Mouse (Mus musculus) myocyte (in vitro differentiated cells): Measurements from ENCODE around the gene Ctnnb1. TPM values are rescaled to one million over a fixed set of nuclear protein-coding genes. Genes with fewer than 3 reads are reported as not detected.

Source experiments
- H3K27me3 ChIP-seq: one replicate; pipeline ENCODE4 v1.6.1; 2011; ENCODE audit not compliant: control insufficient read depth, insufficient read depth, insufficient read length
- H3K36me3 ChIP-seq: one replicate; pipeline ENCODE4 v1.6.1; 2011; ENCODE audit not compliant: control insufficient read depth, insufficient read depth
- H3K4me2 ChIP-seq: one replicate; pipeline ENCODE4 v1.6.1; 2011; ENCODE audit warnings: low read depth, control low read depth
- H3K4me3 ChIP-seq: one replicate; pipeline ENCODE4 v1.5.1; 2011; ENCODE audit warnings: mild to moderate bottlenecking, control low read depth, moderate library complexity
- H3K79me2 ChIP-seq: one replicate; pipeline ENCODE4 v1.6.1; 2011; ENCODE audit not compliant: control insufficient read depth, insufficient read depth
- H3ac ChIP-seq: one replicate; pipeline ENCODE4 v1.6.1; 2011; ENCODE audit not compliant: control insufficient read depth, insufficient read length
- CEBPB ChIP-seq: IDR thresholded peaks from 2 replicates; pipeline ENCODE4 v1.6.1; 2011; ENCODE audit warnings: mild to moderate bottlenecking, moderate library complexity; ENCODE audit not compliant: poor library complexity, insufficient read depth, severe bottlenecking
- E2F4 ChIP-seq: IDR thresholded peaks from one replicate; pipeline ENCODE4 v1.6.1; 2011; ENCODE audit warnings: mild to moderate bottlenecking, control low read depth, moderate library complexity; ENCODE audit not compliant: insufficient read depth
- MAX ChIP-seq: IDR thresholded peaks from one replicate; pipeline ENCODE4 v1.6.1; 2011; ENCODE audit warnings: low read depth, mild to moderate bottlenecking, control low read depth
- MYOD1 ChIP-seq, 3 experiments: IDR thresholded peaks; one replicate each; pipeline ENCODE4 v1.6.1; 2011; ENCODE audit warnings: control low read depth in 2 of 3, low read depth in 2 of 3, mild to moderate bottlenecking in 2 of 3, moderate library complexity in 1 of 3; ENCODE audit not compliant: insufficient read length in 2 of 3, control insufficient read depth in 1 of 3
- MYOG ChIP-seq, 3 experiments: IDR thresholded peaks; one replicate each; pipeline ENCODE4 v1.6.1; 2011; ENCODE audit warnings: control low read depth in 2 of 3, low read depth in 2 of 3, mild to moderate bottlenecking in 2 of 3; ENCODE audit not compliant: insufficient read length in 2 of 3, control insufficient read depth in 1 of 3, insufficient read depth in 1 of 3
- POLR2A ChIP-seq: IDR thresholded peaks from one replicate; pipeline ENCODE4 v1.6.1; 2011; ENCODE audit warnings: low read depth, mild to moderate bottlenecking, control low read depth, moderate library complexity; ENCODE audit not compliant: insufficient read length
- POLR2AphosphoS2 ChIP-seq: IDR thresholded peaks from one replicate; pipeline ENCODE4 v1.6.1; 2011; ENCODE audit warnings: low read depth, control low read depth; ENCODE audit not compliant: insufficient read length
- REST ChIP-seq: IDR thresholded peaks from one replicate; pipeline ENCODE4 v1.6.1; 2011; ENCODE audit warnings: mild to moderate bottlenecking, control low read depth, moderate library complexity; ENCODE audit not compliant: insufficient read depth, insufficient read length
- SRF ChIP-seq: IDR thresholded peaks from one replicate; pipeline ENCODE4 v1.6.1; 2011; ENCODE audit warnings: low read depth; ENCODE audit not compliant: control insufficient read depth, insufficient read length
- TCF12 ChIP-seq: IDR thresholded peaks from one replicate; pipeline ENCODE4 v1.6.1; 2011; ENCODE audit warnings: mild to moderate bottlenecking, control low read depth; ENCODE audit not compliant: poor library complexity, insufficient read depth, severe bottlenecking
- TCF3 ChIP-seq: IDR thresholded peaks from one replicate; pipeline ENCODE4 v1.6.1; 2011; ENCODE audit warnings: low read depth, control low read depth; ENCODE audit not compliant: insufficient read length
- USF1 ChIP-seq: IDR thresholded peaks from one replicate; pipeline ENCODE4 v1.6.1; 2011; ENCODE audit warnings: low read depth, mild to moderate bottlenecking, control low read depth, moderate library complexity
- polyA plus RNA-seq: library from polyadenylated mRNA; unstranded; fragments of >200 nt; fragmentation: generic; extraction: Trizol; gene quantifications from one replicate; pipeline ENCODE4 v1.2.1, GENCODE M21; 2012; ENCODE audit warnings: missing spikeins

Ctnnb1 gene
- polyA plus RNA-seq, 1 experiment = 294 TPM

DNA sequence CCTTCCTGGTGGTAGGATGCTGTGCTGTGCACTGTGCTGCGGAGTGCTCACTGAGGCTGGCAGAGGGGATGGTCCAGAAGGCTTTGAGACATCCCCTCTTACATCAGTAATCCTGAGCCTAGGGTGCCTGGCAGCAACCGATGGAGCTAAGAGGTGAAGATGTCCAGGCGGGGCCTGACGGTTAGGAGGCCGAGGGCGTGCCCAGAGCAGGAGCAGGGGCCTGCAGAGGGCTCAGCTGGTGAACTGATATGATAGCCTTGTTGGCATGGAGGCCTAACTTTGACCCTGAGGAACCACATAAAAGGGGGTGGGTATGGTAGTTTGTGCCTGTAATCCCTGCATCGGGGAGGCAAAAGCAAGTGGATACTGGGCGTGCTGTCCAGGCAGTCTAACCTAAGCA is 54.8 kb downstream of the Ctnnb1 start:
- Histone ChIP-seq H3K4me3 (no peak overlapping the region), H3K79me2 (no peaks in the 10 kb centered on the region), H3K27me3 (no peaks in the 10 kb centered on the region), H3ac (no peak overlapping the region), H3K36me3 (no peaks in the 10 kb centered on the region), H3K4me2 (no peak overlapping the region)
- TF ChIP-seq E2F4 (no peak), CEBPB (no peak), MYOD1 (IDR thresholded peaks at IDR 0.05; ENCODE audit: control insufficient read depth in 1 of 3, insufficient read length in 2 of 3, low read depth in 2 of 3) (no peak), SRF (no peak), REST (no peak), MYOG (IDR thresholded peaks at IDR 0.05; ENCODE audit: control insufficient read depth in 1 of 3, insufficient read depth in 1 of 3, insufficient read length in 2 of 3, low read depth in 2 of 3) (no peak), TCF3 (no peak), MAX (no peak), USF1 (no peak), POLR2A (no peak)

DNA sequence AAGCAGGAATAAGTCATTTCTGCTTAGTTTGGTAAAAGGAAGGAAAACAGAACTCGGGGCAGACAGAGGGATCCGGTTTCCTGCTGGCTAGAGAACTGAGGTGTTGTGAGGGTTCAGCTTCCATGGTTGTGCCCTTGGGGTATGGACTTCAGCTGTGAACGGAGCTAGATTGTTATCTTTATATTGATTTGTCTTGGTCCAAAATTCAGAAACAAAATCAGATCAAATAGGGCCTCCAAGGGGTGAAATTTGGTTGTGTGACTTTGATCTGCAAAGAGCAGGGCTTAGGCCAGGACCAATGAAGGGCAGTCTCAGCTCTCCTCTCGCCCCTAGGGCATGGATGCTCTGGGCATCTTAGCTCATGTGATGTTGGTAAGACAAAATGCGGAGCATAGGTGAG is 55.5 kb downstream of the Ctnnb1 start:
- H3K4me3 ChIP-seq = no peak overlapping the region
- H3K36me3 ChIP-seq = no peaks in the 10 kb centered on the region
- TF ChIP-seq REST (no peak), E2F4 (no peak), POLR2A (no peak), USF1 (no peak), CEBPB (no peak), TCF3 (no peak), TCF12 (no peak), MYOG (IDR thresholded peaks at IDR 0.05; ENCODE audit: control insufficient read depth in 1 of 3, insufficient read depth in 1 of 3, insufficient read length in 2 of 3, low read depth in 2 of 3) (no peak), SRF (no peak), POLR2AphosphoS2 (no peak), MAX (no peak), MYOD1 (IDR thresholded peaks at IDR 0.05; ENCODE audit: control insufficient read depth in 1 of 3, insufficient read length in 2 of 3, low read depth in 2 of 3) (no peak)
- no peak overlapping the region for H3K4me2 ChIP-seq
- no peak overlapping the region for H3ac ChIP-seq
- H3K27me3 ChIP-seq = no peaks in the 10 kb centered on the region
- no peaks in the 10 kb centered on the region for H3K79me2 ChIP-seq

DNA sequence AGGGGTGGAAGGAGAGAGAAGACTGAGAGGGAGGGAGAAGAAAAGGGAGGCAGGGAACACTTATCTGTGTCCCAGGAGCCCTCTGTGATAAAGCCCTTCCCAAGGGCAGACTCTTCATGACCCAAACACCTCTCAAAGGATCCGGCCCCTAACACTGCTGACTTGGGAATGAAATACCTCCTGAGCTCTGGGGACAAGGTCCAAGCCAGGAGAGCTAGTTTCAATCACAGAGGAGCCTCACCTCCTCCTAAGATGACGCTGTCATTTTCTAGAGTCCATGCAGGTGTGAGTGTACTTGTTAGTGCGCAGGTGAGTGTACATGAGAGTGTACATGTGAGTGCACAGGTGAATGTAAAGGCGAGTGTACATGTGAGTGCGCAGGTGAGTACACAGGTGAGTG is 56.0 kb downstream of the Ctnnb1 start:
- H3ac ChIP-seq = no peak overlapping the region
- H3K27me3 ChIP-seq = no peaks in the 10 kb centered on the region
- no peak for TF ChIP-seq TCF12
- TF ChIP-seq MAX = no peak
- TF ChIP-seq POLR2A = no peak
- TF ChIP-seq USF1 = no peak
- no peak for TF ChIP-seq REST
- no peak for TF ChIP-seq CEBPB
- no peak for TF ChIP-seq E2F4
- no peak for TF ChIP-seq POLR2AphosphoS2
- TF ChIP-seq TCF3 = no peak
- no peak for TF ChIP-seq SRF

DNA sequence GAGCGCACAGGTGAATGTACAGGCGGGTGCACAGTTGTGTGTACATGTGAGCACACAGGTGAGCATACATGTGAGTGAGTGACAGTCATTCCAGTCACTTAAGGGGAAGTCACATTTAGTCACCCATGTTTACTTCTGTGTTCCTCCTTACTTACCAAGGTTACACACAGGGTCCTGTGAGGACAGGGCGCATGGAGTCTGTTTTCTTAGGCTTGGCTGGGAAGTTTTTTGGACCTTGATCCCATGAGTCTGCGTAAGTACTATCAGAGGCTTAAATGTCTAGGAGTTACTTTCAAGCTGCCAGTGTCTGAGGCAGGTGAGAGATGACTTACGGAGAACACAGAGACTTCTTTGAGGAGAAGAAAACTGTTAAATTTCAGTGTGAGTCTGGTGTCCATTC is 56.5 kb downstream of the Ctnnb1 start:
- no peaks in the 10 kb centered on the region for H3K27me3 ChIP-seq
- no peak overlapping the region for H3K4me3 ChIP-seq
- no peak for TF ChIP-seq POLR2A
- TF ChIP-seq REST = no peak
- TF ChIP-seq SRF = no peak
- TF ChIP-seq TCF3 = no peak
- TF ChIP-seq CEBPB = no peak
- no peak for TF ChIP-seq MAX
- no peak for TF ChIP-seq TCF12
- TF ChIP-seq E2F4 = no peak
- no peak for TF ChIP-seq MYOD1 (IDR thresholded peaks at IDR 0.05; ENCODE audit: control insufficient read depth in 1 of 3, insufficient read length in 2 of 3, low read depth in 2 of 3)
- no peak for TF ChIP-seq MYOG (IDR thresholded peaks at IDR 0.05; ENCODE audit: control insufficient read depth in 1 of 3, insufficient read depth in 1 of 3, insufficient read length in 2 of 3, low read depth in 2 of 3)
- TF ChIP-seq POLR2AphosphoS2 = no peak
- H3K36me3 ChIP-seq = no peaks in the 10 kb centered on the region
- H3K4me2 ChIP-seq = no peak overlapping the region
- no peaks in the 10 kb centered on the region for H3K79me2 ChIP-seq
- H3ac ChIP-seq = no peak overlapping the region

More for the DNA sequence above, 56.0 kb downstream of the Ctnnb1 start:
- H3K36me3 ChIP-seq = no peaks in the 10 kb centered on the region
- H3K79me2 ChIP-seq = no peaks in the 10 kb centered on the region
- no peak overlapping the region for H3K4me3 ChIP-seq
- H3K4me2 ChIP-seq = no peak overlapping the region

DNA sequence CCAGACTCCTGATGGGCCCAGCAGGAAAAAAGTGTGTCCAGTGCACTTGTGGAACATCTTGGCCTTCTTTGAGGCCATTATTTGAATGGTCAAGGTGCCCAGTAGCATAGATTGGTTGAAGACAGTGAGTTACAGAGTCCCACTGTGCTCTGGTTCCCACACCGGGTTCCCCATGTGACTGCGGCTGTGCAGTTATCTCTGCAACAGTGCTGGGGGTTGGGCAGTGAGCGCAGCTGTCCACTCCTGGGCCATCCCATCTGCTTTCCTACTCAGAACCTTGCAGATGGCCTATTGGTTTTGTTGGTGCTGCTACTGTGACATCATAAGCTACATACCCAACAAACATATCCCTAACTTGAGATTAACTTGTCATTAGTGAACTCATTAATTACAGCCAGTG is 57.2 kb downstream of the Ctnnb1 start:
- Histone ChIP-seq H3K4me2 (no peak overlapping the region), H3K4me3 (no peak overlapping the region), H3K27me3 (no peaks in the 10 kb centered on the region), H3K36me3 (no peaks in the 10 kb centered on the region), H3K79me2 (no peaks in the 10 kb centered on the region), H3ac (no peak overlapping the region)
- TF ChIP-seq MYOD1 (IDR thresholded peaks at IDR 0.05; ENCODE audit: control insufficient read depth in 1 of 3, insufficient read length in 2 of 3, low read depth in 2 of 3) (peak in 1 of 3 experiments; percentile 68), USF1 (no peak), CEBPB (no peak), MYOG (IDR thresholded peaks at IDR 0.05; ENCODE audit: control insufficient read depth in 1 of 3, insufficient read depth in 1 of 3, insufficient read length in 2 of 3, low read depth in 2 of 3) (peak in 2 of 3 experiments; percentile 70 to 72)
